ENCODE assay signal across 8 mouse cellular contexts in the genomic region with DNA sequence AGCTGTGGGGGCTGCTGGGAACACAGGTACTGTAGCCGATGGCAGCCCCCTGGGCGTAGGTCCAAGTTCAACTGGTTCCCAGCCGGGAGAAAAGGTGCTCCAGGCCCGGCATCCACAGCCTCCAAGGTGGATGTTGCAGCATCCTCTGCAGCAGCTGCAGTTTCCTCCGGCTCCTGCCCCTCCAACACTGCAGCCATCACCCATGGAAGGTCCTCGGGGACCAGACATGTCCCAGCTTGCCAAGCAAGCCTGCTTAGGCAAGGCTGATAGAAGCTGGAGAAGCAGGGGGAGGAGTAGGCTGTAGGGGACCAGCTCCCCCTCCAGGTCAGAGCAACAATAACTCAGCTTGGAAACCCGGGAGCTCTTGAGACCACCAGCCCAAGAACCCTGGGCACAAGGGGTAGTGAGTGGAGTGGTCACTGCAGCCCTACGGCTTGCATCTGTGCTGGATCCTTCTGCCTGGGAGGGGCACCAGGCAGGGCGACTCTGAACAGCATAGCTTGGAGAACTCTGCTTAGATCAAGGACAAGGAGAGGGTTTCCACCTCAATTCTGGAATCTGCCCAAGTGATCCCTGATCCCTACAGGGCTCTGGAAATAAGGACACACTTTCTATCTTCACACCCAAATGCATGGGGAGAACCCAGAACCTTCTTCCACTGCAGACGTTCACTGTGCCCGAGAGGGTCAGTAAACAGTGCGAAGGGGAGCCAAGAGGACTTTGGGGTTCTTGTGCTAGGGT. TPM values are rescaled to one million over a fixed set of nuclear protein-coding genes. Genes with fewer than 3 reads are reported as not detected.
A peak's percentile ranks its signal among the peaks of the same experiment; 100 is the strongest.
DNase-seq lines count a peak whose midpoint lies in the region; ATAC-seq and TF ChIP-seq lines count a peak whose summit lies in the region.

No protein-coding gene starts in this region.

- WGBS in embryonic facial prominence, embryonic 13.5 days = 19% methylated on average over 12 of the region's 12 CpGs
- WGBS in hindbrain, embryonic 15.5 days = 27% methylated on average over 12 of the region's 12 CpGs
- 29% methylated on average over 12 of the region's 12 CpGs for WGBS in midbrain, embryonic 10.5 days

- peaks cover 34% of the 10 kb centered on the region for H3K36me3 ChIP-seq in embryonic facial prominence, embryonic 13.5 days
- no peaks in the 10 kb centered on the region for H3K36me3 ChIP-seq in hindbrain, embryonic 15.5 days
- peaks cover 44% of the 10 kb centered on the region for H3K36me3 ChIP-seq in midbrain, embryonic 10.5 days

- H3K4me3 ChIP-seq in layer of hippocampus, adult 2 months = peak overlapping the region; percentile 34
- H3K4me3 ChIP-seq in embryonic facial prominence, embryonic 13.5 days = peak overlapping the region; percentile 52
- peak overlapping the region; percentile 36 for H3K4me3 ChIP-seq in hindbrain, embryonic 15.5 days
- H3K4me3 ChIP-seq in midbrain, embryonic 10.5 days = peak overlapping the region; percentile 58

- TF ChIP-seq CTCF in layer of hippocampus, adult 2 months (conservative IDR thresholded peaks at IDR 0.05) = peak; percentile 45

- 0 out of 2 replicates have a peak, but pooled peaks have one; percentile 0 for ATAC-seq in embryonic facial prominence, embryonic 13.5 days (ENCODE audit: insufficient number of reproducible peaks, insufficient read depth, low FRiP score, low TSS enrichment, low read depth)
- no peak for ATAC-seq in hindbrain, embryonic 15.5 days (ENCODE audit: low FRiP score, low read depth)

- no peak for DNase-seq in layer of hippocampus, adult 2 months (ENCODE audit: low spot score in 2 of 2)
- DNase-seq in layer of hippocampus, postnatal 25 days (ENCODE audit: extremely low spot score in 1 of 2, low spot score in 1 of 2) = no peak
- DNase-seq in MN1 (ENCODE audit: low spot score) = peak; percentile 72
- peak; percentile 60 for DNase-seq in midbrain, embryonic 10.5 days (ENCODE audit: low spot score)
- no peak for DNase-seq in T-cell, adult 2 months (ENCODE audit: low spot score)
- DNase-seq in left cerebral cortex, adult 9 months (ENCODE audit: low spot score in 2 of 2) = no peak

- no peaks in the 10 kb centered on the region for H3K27me3 ChIP-seq in embryonic facial prominence, embryonic 13.5 days
- no peaks in the 10 kb centered on the region for H3K27me3 ChIP-seq in hindbrain, embryonic 15.5 days
- H3K27me3 ChIP-seq in midbrain, embryonic 10.5 days (ENCODE audit: low read depth, poor library complexity, severe bottlenecking) = no peaks in the 10 kb centered on the region

- peaks cover 40% of the 10 kb centered on the region for H3K4me1 ChIP-seq in embryonic facial prominence, embryonic 13.5 days
- peaks cover 29% of the 10 kb centered on the region for H3K4me1 ChIP-seq in hindbrain, embryonic 15.5 days (replicated peaks)
- peaks cover 54% of the 10 kb centered on the region for H3K4me1 ChIP-seq in midbrain, embryonic 10.5 days

- H3K9me3 ChIP-seq in embryonic facial prominence, embryonic 13.5 days = no peaks in the 10 kb centered on the region
- H3K9me3 ChIP-seq in hindbrain, embryonic 15.5 days = no peaks in the 10 kb centered on the region
- no peaks in the 10 kb centered on the region for H3K9me3 ChIP-seq in midbrain, embryonic 10.5 days (replicated peaks)

- H3K9ac ChIP-seq in embryonic facial prominence, embryonic 13.5 days = peak overlapping the region; percentile 75
- peak overlapping the region; percentile 39; the same call in 1 of the 2 replicates for H3K9ac ChIP-seq in hindbrain, embryonic 15.5 days

- H3K4me2 ChIP-seq in embryonic facial prominence, embryonic 13.5 days = peak overlapping the region; percentile 86
- H3K4me2 ChIP-seq in hindbrain, embryonic 15.5 days = peak overlapping the region; percentile 75

- no peak overlapping the region for H3K27ac ChIP-seq in layer of hippocampus, adult 2 months
- H3K27ac ChIP-seq in embryonic facial prominence, embryonic 13.5 days = peak overlapping the region; percentile 53
- no peak overlapping the region; the same call in 1 of the 2 replicates for H3K27ac ChIP-seq in hindbrain, embryonic 15.5 days (replicated peaks)
- peak overlapping the region; percentile 85 for H3K27ac ChIP-seq in midbrain, embryonic 10.5 days (replicated peaks)

RNA-seq across cellular contexts. Expression of a gene that starts 0.6 kb away (rescaled TPM):
- total RNA-seq in layer of hippocampus, adult 2 months (2021) = 1 to 10 TPM; 1.1 to 1.7 TPM
- 1 to 10 TPM in 1 of 2 experiments, under 1 TPM in 1; 0.84 to 2.2 TPM for total RNA-seq in layer of hippocampus, postnatal 25 days (2021)
- 11.4 and 12.0 TPM in 2 replicates for polyA plus RNA-seq in embryonic facial prominence, embryonic 13.5 days (2015; fragmentation: Nextera tagmentation; extraction: Ambion mirVana)
- polyA plus RNA-seq in hindbrain, embryonic 15.5 days (2015; fragmentation: Nextera tagmentation; extraction: Ambion mirVana) = 3.9 and 4.5 TPM in 2 replicates
- 18.8 and 20.9 TPM in 2 replicates for polyA plus RNA-seq in midbrain, embryonic 10.5 days (2016; fragmentation: Nextera tagmentation; extraction: Ambion mirVana)

RNA-seq across cellular contexts. Expression of a gene that starts 3.9 kb away (rescaled TPM):
- 100 to 1,000 TPM; 548 to 575 TPM for total RNA-seq in layer of hippocampus, adult 2 months (2021)
- total RNA-seq in layer of hippocampus, postnatal 25 days (2021) = 100 to 1,000 TPM; 526 to 589 TPM
- polyA plus RNA-seq in embryonic facial prominence, embryonic 13.5 days (2015; fragmentation: Nextera tagmentation; extraction: Ambion mirVana) = 1,344 and 1,500 TPM in 2 replicates
- polyA plus RNA-seq in hindbrain, embryonic 15.5 days (2015; fragmentation: Nextera tagmentation; extraction: Ambion mirVana) = 674 and 754 TPM in 2 replicates
- polyA plus RNA-seq in midbrain, embryonic 10.5 days (2016; fragmentation: Nextera tagmentation; extraction: Ambion mirVana) = 905 and 1,135 TPM in 2 replicates

RNA-seq across cellular contexts. Expression of a gene that starts 5.6 kb away (rescaled TPM):
- total RNA-seq in layer of hippocampus, adult 2 months (2021) = 100 to 1,000 TPM; 338 to 343 TPM
- 100 to 1,000 TPM; 351 to 355 TPM for total RNA-seq in layer of hippocampus, postnatal 25 days (2021)
- polyA plus RNA-seq in embryonic facial prominence, embryonic 13.5 days (2015; fragmentation: Nextera tagmentation; extraction: Ambion mirVana) = 32.4 and 35.3 TPM in 2 replicates
- 94.0 and 107 TPM in 2 replicates for polyA plus RNA-seq in hindbrain, embryonic 15.5 days (2015; fragmentation: Nextera tagmentation; extraction: Ambion mirVana)
- polyA plus RNA-seq in midbrain, embryonic 10.5 days (2016; fragmentation: Nextera tagmentation; extraction: Ambion mirVana) = 43.7 and 48.4 TPM in 2 replicates

RNA-seq across cellular contexts. Expression of a gene that starts 11.7 kb away (rescaled TPM):
- 10 to 100 TPM; 25.1 to 28.3 TPM for total RNA-seq in layer of hippocampus, adult 2 months (2021)
- 10 to 100 TPM; 23.2 to 30.4 TPM for total RNA-seq in layer of hippocampus, postnatal 25 days (2021)
- polyA plus RNA-seq in embryonic facial prominence, embryonic 13.5 days (2015; fragmentation: Nextera tagmentation; extraction: Ambion mirVana) = 13.4 and 13.5 TPM in 2 replicates
- 19.7 and 19.8 TPM in 2 replicates for polyA plus RNA-seq in hindbrain, embryonic 15.5 days (2015; fragmentation: Nextera tagmentation; extraction: Ambion mirVana)
- 15.2 and 17.5 TPM in 2 replicates for polyA plus RNA-seq in midbrain, embryonic 10.5 days (2016; fragmentation: Nextera tagmentation; extraction: Ambion mirVana)

RNA-seq across cellular contexts. Expression of a gene that starts 14.0 kb away (rescaled TPM):
- 100 to 1,000 TPM; 251 to 263 TPM for total RNA-seq in layer of hippocampus, adult 2 months (2021)
- total RNA-seq in layer of hippocampus, postnatal 25 days (2021) = 100 to 1,000 TPM; 286 to 299 TPM
- polyA plus RNA-seq in embryonic facial prominence, embryonic 13.5 days (2015; fragmentation: Nextera tagmentation; extraction: Ambion mirVana) = 2.8 and 3.4 TPM in 2 replicates
- 153 and 184 TPM in 2 replicates for polyA plus RNA-seq in hindbrain, embryonic 15.5 days (2015; fragmentation: Nextera tagmentation; extraction: Ambion mirVana)
- 8.9 and 15.1 TPM in 2 replicates for polyA plus RNA-seq in midbrain, embryonic 10.5 days (2016; fragmentation: Nextera tagmentation; extraction: Ambion mirVana)

Comparison
In these comparisons a context has a peak if more than half of its experiments do, and no peak if none do; other contexts are left out.
1. DNase-seq: peak in MN1 (single experiment) and midbrain, embryonic 10.5 days (single experiment); none in layer of hippocampus, adult 2 months (0 of 2), layer of hippocampus, postnatal 25 days (0 of 2), T-cell, adult 2 months (single experiment) and left cerebral cortex, adult 9 months (0 of 2).
2. H3K27ac ChIP-seq: peak in embryonic facial prominence, embryonic 13.5 days (single experiment) and midbrain, embryonic 10.5 days (single experiment); none in layer of hippocampus, adult 2 months (single experiment) and hindbrain, embryonic 15.5 days (single experiment).
3. Peak in every context shown above with its lines, with median percentiles within 50 percentile points of each other: H3K4me3 ChIP-seq.